Mouse (Mus musculus): ENCODE results near the gene Wdfy4. TPM values are rescaled to one million over a fixed set of nuclear protein-coding genes. Genes with fewer than 3 reads are reported as not detected.

The Wdfy4 gene
- polyA plus RNA-seq, 1 experiment, result not detected

DNA sequence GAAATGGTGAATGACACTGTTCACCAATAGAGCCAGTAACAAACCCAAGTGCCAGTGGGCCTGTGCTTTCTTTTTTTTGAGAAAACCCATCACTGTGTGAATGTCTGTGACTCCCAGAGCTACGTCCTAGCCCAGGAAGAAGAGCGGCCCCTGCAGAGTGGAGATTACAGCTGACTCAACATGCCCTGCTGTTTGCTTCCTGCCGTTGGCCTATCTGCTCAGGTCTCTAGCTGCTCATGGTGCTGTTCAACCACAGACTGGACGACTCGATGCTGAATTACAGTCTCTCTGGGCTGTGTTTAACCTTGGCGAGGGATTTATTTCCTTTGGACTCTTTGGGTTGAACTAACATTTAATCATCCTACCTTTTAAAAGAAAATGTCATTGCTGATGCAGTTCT lies 17.6 kb upstream of the Wdfy4 start:
- H3K36me3 ChIP-seq (ENCODE audit: control insufficient read depth, insufficient read depth, low read length, poor library complexity, severe bottlenecking), result no peaks in the 10 kb centered on the region
- H3K9me3 ChIP-seq (replicated peaks; ENCODE audit: control insufficient read depth, insufficient read depth, low read length, poor library complexity, severe bottlenecking), result no peaks in the 10 kb centered on the region
- H3K9ac ChIP-seq (ENCODE audit: low read depth, poor library complexity, severe bottlenecking), result no peak overlapping the region
- H3K4me3 ChIP-seq (ENCODE audit: low read depth, low read length), result no peak overlapping the region
- H3K27ac ChIP-seq (ENCODE audit: insufficient read depth, low read length), result no peak overlapping the region
- H3K27me3 ChIP-seq (ENCODE audit: control insufficient read depth, insufficient read depth, low read length, poor library complexity, severe bottlenecking), result no peaks in the 10 kb centered on the region
- TF ChIP-seq CTCF (IDR thresholded peaks at IDR 0.05; ENCODE audit: low read depth, low read length) (no peak), POLR2A (IDR thresholded peaks at IDR 0.05; ENCODE audit: insufficient read depth, low read length) (no peak), EP300 (IDR thresholded peaks at IDR 0.05; ENCODE audit: insufficient read depth, low read depth, low read length) (no peak)
- no peaks in the 10 kb centered on the region for H3K4me1 ChIP-seq (ENCODE audit: control insufficient read depth, insufficient read depth, low read length)

DNA sequence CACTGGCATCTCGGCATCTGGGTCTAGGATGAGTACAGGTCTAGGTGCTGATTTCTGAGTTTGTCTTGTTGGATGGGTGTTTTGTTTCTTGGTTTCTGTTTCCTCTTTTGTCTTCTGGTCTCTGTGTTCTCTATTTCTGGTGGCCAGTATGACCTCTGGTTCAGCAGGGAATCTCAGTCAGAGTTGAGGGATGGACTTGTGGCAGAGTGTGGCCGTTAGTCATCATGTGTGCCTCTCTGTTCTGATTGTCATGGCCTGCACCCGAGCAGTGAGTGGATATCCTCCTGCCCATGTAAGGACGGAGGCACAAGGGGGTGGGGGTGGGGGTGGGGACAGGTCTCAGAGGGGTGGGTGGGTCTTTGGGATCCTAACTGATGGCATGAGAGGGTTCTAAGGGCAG lies 16.9 kb upstream of the Wdfy4 start:
- no peaks in the 10 kb centered on the region for H3K9me3 ChIP-seq (replicated peaks; ENCODE audit: control insufficient read depth, insufficient read depth, low read length, poor library complexity, severe bottlenecking)
- H3K27ac ChIP-seq (ENCODE audit: insufficient read depth, low read length), result no peak overlapping the region
- no peak for TF ChIP-seq POLR2A (IDR thresholded peaks at IDR 0.05; ENCODE audit: insufficient read depth, low read length)
- TF ChIP-seq EP300 (IDR thresholded peaks at IDR 0.05; ENCODE audit: insufficient read depth, low read depth, low read length), result no peak
- TF ChIP-seq CTCF (IDR thresholded peaks at IDR 0.05; ENCODE audit: low read depth, low read length), result no peak
- H3K9ac ChIP-seq (ENCODE audit: low read depth, poor library complexity, severe bottlenecking), result no peak overlapping the region
- peaks cover 2% of the 10 kb centered on the region; the same call in 1 of the 2 replicates for H3K27me3 ChIP-seq (ENCODE audit: control insufficient read depth, insufficient read depth, low read length, poor library complexity, severe bottlenecking)
- no peaks in the 10 kb centered on the region for H3K4me1 ChIP-seq (ENCODE audit: control insufficient read depth, insufficient read depth, low read length)
- no peak overlapping the region for H3K4me3 ChIP-seq (ENCODE audit: low read depth, low read length)
- no peaks in the 10 kb centered on the region for H3K36me3 ChIP-seq (ENCODE audit: control insufficient read depth, insufficient read depth, low read length, poor library complexity, severe bottlenecking)

DNA sequence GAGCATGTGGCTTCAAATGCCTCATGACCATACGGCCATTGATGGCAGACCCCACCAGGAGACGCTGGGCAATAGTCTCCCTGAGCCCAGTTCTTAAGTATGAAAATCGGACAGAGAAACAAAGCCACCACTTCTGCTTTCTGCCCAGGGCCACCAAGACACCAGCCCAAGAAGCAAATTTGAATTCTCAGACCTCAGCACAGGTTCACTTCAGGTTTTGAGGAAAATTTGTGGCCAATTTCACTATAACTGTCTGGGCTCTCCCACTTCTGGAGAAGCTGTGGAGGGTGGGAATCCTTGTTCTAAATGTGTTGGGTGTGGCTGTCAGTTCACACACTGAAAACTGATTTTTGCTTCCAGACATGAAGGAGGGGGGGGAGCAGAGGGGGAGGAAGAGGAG lies 8.9 kb upstream of the Wdfy4 start:
- Histone ChIP-seq H3K36me3 (ENCODE audit: control insufficient read depth, insufficient read depth, low read length, poor library complexity, severe bottlenecking) (no peaks in the 10 kb centered on the region), H3K9me3 (replicated peaks; ENCODE audit: control insufficient read depth, insufficient read depth, low read length, poor library complexity, severe bottlenecking) (0 out of 2 replicates have a peak, but pooled peaks cover 3% of the 10 kb centered on the region), H3K27me3 (ENCODE audit: control insufficient read depth, insufficient read depth, low read length, poor library complexity, severe bottlenecking) (peaks cover 2% of the 10 kb centered on the region; the same call in 1 of the 2 replicates), H3K27ac (ENCODE audit: insufficient read depth, low read length) (no peak overlapping the region), H3K4me1 (ENCODE audit: control insufficient read depth, insufficient read depth, low read length) (no peaks in the 10 kb centered on the region), H3K9ac (ENCODE audit: low read depth, poor library complexity, severe bottlenecking) (no peak overlapping the region), H3K4me3 (ENCODE audit: low read depth, low read length) (no peak overlapping the region)
- TF ChIP-seq CTCF (IDR thresholded peaks at IDR 0.05; ENCODE audit: low read depth, low read length), result no peak
- TF ChIP-seq EP300 (IDR thresholded peaks at IDR 0.05; ENCODE audit: insufficient read depth, low read depth, low read length), result no peak
- no peak for TF ChIP-seq POLR2A (IDR thresholded peaks at IDR 0.05; ENCODE audit: insufficient read depth, low read length)

DNA sequence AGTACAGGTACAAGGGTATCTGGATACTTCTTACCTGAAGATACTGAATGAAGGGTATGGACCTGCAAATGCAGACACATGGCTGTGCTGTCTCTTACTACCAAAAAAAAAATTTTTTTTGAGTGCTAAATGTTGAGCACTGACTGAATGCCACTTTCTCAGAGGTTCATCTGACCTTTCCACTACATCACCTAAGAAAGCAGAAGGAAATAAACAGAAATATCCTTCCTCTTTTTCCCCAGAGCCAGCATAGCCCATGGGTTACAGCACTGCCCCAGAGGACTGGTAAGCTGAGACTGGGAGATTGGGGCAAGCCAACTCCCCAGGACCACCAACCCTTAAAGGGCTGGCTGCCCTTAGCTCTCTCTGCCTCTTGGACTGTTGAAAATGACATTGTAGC lies 8.5 kb upstream of the Wdfy4 start:
- Histone ChIP-seq H3K9ac (ENCODE audit: low read depth, poor library complexity, severe bottlenecking) (no peak overlapping the region), H3K36me3 (ENCODE audit: control insufficient read depth, insufficient read depth, low read length, poor library complexity, severe bottlenecking) (no peaks in the 10 kb centered on the region), H3K9me3 (replicated peaks; ENCODE audit: control insufficient read depth, insufficient read depth, low read length, poor library complexity, severe bottlenecking) (0 out of 2 replicates have a peak, but pooled peaks cover 3% of the 10 kb centered on the region), H3K27me3 (ENCODE audit: control insufficient read depth, insufficient read depth, low read length, poor library complexity, severe bottlenecking) (peaks cover 2% of the 10 kb centered on the region; the same call in 1 of the 2 replicates), H3K4me1 (ENCODE audit: control insufficient read depth, insufficient read depth, low read length) (no peaks in the 10 kb centered on the region), H3K4me3 (ENCODE audit: low read depth, low read length) (no peak overlapping the region), H3K27ac (ENCODE audit: insufficient read depth, low read length) (no peak overlapping the region)
- no peak for TF ChIP-seq CTCF (IDR thresholded peaks at IDR 0.05; ENCODE audit: low read depth, low read length)
- no peak for TF ChIP-seq EP300 (IDR thresholded peaks at IDR 0.05; ENCODE audit: insufficient read depth, low read depth, low read length)
- TF ChIP-seq POLR2A (IDR thresholded peaks at IDR 0.05; ENCODE audit: insufficient read depth, low read length), result no peak

DNA sequence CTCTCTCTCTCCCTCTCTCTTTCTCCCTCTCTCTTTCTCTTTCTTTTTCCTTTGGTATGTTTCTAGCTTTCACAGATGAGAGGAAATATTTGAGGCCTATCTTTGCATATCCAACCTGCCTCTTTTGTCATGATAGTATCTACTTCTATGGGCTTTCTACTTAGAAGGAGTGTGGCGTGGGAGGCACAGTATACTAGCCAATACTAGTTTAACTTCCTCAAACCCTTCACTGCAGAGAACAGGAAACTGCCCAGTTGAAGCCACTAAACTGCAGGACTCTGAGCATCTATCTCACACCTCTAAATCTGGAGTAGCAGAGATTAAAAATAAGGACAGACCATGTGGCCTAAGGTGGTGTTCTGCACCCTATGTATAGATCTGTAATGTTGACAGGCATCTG lies 5.3 kb upstream of the Wdfy4 start:
- H3K4me3 ChIP-seq (ENCODE audit: low read depth, low read length), result no peak overlapping the region
- H3K36me3 ChIP-seq (ENCODE audit: control insufficient read depth, insufficient read depth, low read length, poor library complexity, severe bottlenecking), result no peaks in the 10 kb centered on the region
- TF ChIP-seq POLR2A (IDR thresholded peaks at IDR 0.05; ENCODE audit: insufficient read depth, low read length) (no peak), CTCF (IDR thresholded peaks at IDR 0.05; ENCODE audit: low read depth, low read length) (no peak), EP300 (IDR thresholded peaks at IDR 0.05; ENCODE audit: insufficient read depth, low read depth, low read length) (no peak)
- H3K9me3 ChIP-seq (replicated peaks; ENCODE audit: control insufficient read depth, insufficient read depth, low read length, poor library complexity, severe bottlenecking), result 0 out of 2 replicates have a peak, but pooled peaks cover 3% of the 10 kb centered on the region
- no peak overlapping the region for H3K9ac ChIP-seq (ENCODE audit: low read depth, poor library complexity, severe bottlenecking)
- no peaks in the 10 kb centered on the region for H3K27me3 ChIP-seq (ENCODE audit: control insufficient read depth, insufficient read depth, low read length, poor library complexity, severe bottlenecking)
- H3K4me1 ChIP-seq (ENCODE audit: control insufficient read depth, insufficient read depth, low read length), result no peaks in the 10 kb centered on the region
- H3K27ac ChIP-seq (ENCODE audit: insufficient read depth, low read length), result no peak overlapping the region

DNA sequence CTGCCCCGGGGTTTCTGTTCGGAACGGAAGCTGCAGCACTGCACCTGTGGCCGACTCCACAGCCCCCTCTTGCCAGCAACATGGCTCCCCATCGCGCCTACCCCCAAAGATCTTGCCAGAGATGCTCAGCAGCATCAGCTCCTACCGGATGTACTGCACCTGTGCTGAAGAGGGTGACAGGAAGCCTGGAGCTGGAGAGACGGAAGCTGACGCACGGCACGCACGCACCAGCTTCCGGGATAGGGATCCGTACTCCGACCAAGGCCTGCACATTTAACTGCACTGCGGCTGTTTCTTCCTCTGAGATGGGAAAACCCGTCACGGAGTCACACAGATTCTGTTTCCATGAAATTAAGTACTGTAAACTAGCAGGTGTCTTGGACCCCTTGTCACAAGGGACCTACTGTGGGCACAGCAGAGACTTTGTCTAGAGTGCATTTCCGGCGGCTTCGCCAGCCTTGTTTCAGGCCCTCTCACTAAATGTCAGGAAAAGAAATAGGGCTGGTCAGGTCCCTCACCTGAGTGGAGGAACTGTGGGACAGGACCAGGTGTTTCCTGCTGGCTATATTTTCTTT lies 4.6 kb upstream of the Wdfy4 start:
- Histone ChIP-seq H3K36me3 (ENCODE audit: control insufficient read depth, insufficient read depth, low read length, poor library complexity, severe bottlenecking) (no peaks in the 10 kb centered on the region), H3K4me1 (ENCODE audit: control insufficient read depth, insufficient read depth, low read length) (no peaks in the 10 kb centered on the region), H3K9me3 (replicated peaks; ENCODE audit: control insufficient read depth, insufficient read depth, low read length, poor library complexity, severe bottlenecking) (0 out of 2 replicates have a peak, but pooled peaks cover 3% of the 10 kb centered on the region), H3K4me3 (ENCODE audit: low read depth, low read length) (no peak overlapping the region), H3K27ac (ENCODE audit: insufficient read depth, low read length) (no peak overlapping the region), H3K9ac (ENCODE audit: low read depth, poor library complexity, severe bottlenecking) (no peak overlapping the region), H3K27me3 (ENCODE audit: control insufficient read depth, insufficient read depth, low read length, poor library complexity, severe bottlenecking) (no peaks in the 10 kb centered on the region)
- TF ChIP-seq EP300 (IDR thresholded peaks at IDR 0.05; ENCODE audit: insufficient read depth, low read depth, low read length) (no peak), POLR2A (IDR thresholded peaks at IDR 0.05; ENCODE audit: insufficient read depth, low read length) (no peak)

Data from ES-Bruce4 (cell line).